Mouse (Mus musculus) lung, embryonic 16.5 days (tissue): ENCODE measurements around the gene Tmprss11e. TPM values are rescaled to one million over a fixed set of nuclear protein-coding genes. Genes with fewer than 3 reads are reported as not detected.

ENCODE experiments used
- ATAC-seq: fragments of 200-750 bp; cut with Nextera tagmentation; 2 replicates; pipeline ENCODE4 v1.8.0; 2017; ENCODE audit warnings: low read depth, mild to moderate bottlenecking, moderate library complexity
- H3K27ac ChIP-seq: fragments of 300-500 bp; sonication (generic); 2 replicates; pipeline ENCODE4 v1.5.1; 2014; ENCODE audit warnings: mild to moderate bottlenecking, control low read depth, low read length
- H3K27me3 ChIP-seq: fragments of 300-500 bp; sonication (generic); 2 replicates; pipeline ENCODE4 v1.6.1; 2014; ENCODE audit warnings: low read depth, low read length, mixed read lengths; ENCODE audit not compliant: control insufficient read depth, insufficient read depth
- H3K36me3 ChIP-seq: fragments of 300-500 bp; sonication (generic); 2 replicates; pipeline ENCODE4 v1.6.1; 2014; ENCODE audit warnings: low read length; ENCODE audit not compliant: control insufficient read depth, insufficient read depth
- H3K4me1 ChIP-seq: fragments of 300-500 bp; sonication (generic); replicated peaks from 2 replicates; pipeline ENCODE4 v1.6.1; 2014; ENCODE audit warnings: low read length, mixed read lengths; ENCODE audit not compliant: control insufficient read depth, insufficient read depth
- H3K4me2 ChIP-seq: fragments of 300-500 bp; sonication (generic); 2 replicates; pipeline ENCODE4 v1.6.1; 2014; ENCODE audit warnings: low read depth, low read length, control low read depth
- H3K4me3 ChIP-seq: fragments of 300-500 bp; sonication (generic); 2 replicates; pipeline ENCODE4 v1.5.1; 2014; ENCODE audit warnings: mild to moderate bottlenecking, low read length, control low read depth
- H3K9ac ChIP-seq: fragments of 300-500 bp; sonication (generic); 2 replicates; pipeline ENCODE4 v1.6.1; 2014; ENCODE audit warnings: low read length, control low read depth
- H3K9me3 ChIP-seq: fragments of 300-500 bp; sonication (generic); 2 replicates; pipeline ENCODE4 v1.6.1; 2016; ENCODE audit warnings: low read length; ENCODE audit not compliant: control insufficient read depth
- WGBS: fragments of 180-500 bp; shearing (Covaris S2); extraction: QIAGEN DNeasy Blood & Tissue Kit; methylation state at CpG from one replicate; pipeline ENCODE4 v1.1.7; 2014; 5-methylcytosine and 5-hydroxymethylcytosine counted together
- polyA plus RNA-seq: library from polyadenylated mRNA; unstranded; fragments of >200 nt; fragmentation: Nextera tagmentation; extraction: Ambion mirVana; gene quantifications from 2 replicates; pipeline ENCODE4 v1.2.1, GENCODE M21; 2015

The Tmprss11e gene
- polyA plus RNA-seq, result not detected in 2 replicates

- WGBS, result 80% methylated on average over 4 of the region's 4 CpGs
- H3K4me1 ChIP-seq, result no peaks in the 10 kb centered on the region
- no peak for ATAC-seq
Observed at GRCm38 (mm10) chr5:86745715-86746114, at the start of gene Tmprss11e. TSS of gene Tmprss11e (minus strand) at chr5:86745815.

DNA sequence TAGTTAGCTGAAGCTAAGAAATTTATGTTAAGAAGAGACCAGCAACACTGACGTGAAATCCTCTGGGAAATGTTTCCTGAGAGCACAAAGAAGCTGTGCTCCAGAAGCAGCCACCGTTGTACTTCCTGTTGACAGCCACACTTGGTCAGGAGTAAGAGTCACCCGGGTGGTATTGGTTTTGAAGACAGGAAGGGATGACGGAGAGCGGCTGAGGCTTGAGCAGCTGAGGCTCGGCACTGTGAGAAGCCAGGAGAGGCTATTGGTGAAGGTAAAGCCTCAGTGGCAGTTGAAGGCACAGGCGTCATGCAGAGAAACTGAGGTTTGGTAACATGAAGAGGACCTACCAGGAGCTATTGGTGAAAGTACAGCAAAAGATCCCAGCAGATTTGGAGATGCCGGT lies 47.2 kb upstream of the Tmprss11e start:
- WGBS, result 58% methylated on average over 8 of the region's 8 CpGs
- no peak overlapping the region for H3K27ac ChIP-seq
- H3K9ac ChIP-seq, result no peak overlapping the region
- H3K4me3 ChIP-seq, result no peak overlapping the region
- no peaks in the 10 kb centered on the region for H3K27me3 ChIP-seq
- no peak for ATAC-seq
- no peaks in the 10 kb centered on the region for H3K4me1 ChIP-seq
- no peak overlapping the region for H3K4me2 ChIP-seq
- H3K9me3 ChIP-seq, result no peaks in the 10 kb centered on the region
- no peaks in the 10 kb centered on the region for H3K36me3 ChIP-seq

More at GRCm38 (mm10) chr5:86745715-86746114, at the start of gene Tmprss11e:
- Histone ChIP-seq H3K36me3 (no peaks in the 10 kb centered on the region), H3K4me2 (no peak within 1 kb of the TSS), H3K9me3 (no peaks in the 10 kb centered on the region), H3K27me3 (no peaks in the 10 kb centered on the region), H3K4me3 (no peak within 1 kb of the TSS), H3K27ac (no peak within 1 kb of the TSS), H3K9ac (no peak within 1 kb of the TSS)

DNA sequence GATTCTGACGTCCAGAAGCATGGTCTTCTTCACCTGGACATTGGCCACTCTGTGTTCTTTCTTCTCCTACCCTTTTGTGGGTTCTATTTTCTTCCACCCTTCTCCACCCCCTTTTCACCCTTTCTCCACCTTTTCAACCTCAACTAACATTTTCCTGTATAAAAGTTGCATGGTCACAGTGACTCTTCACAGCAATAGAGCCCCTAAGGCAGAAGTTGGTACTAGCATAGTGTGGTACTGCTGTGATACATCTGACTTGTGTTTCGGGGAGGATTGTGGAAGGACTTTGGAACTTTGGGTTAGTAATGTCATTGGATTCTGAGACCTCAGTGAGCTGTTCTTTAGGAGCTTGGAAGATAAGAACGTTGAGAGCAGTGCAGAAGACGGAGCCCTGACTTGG lies 46.6 kb upstream of the Tmprss11e start:
- H3K9me3 ChIP-seq, result no peaks in the 10 kb centered on the region
- no peak overlapping the region for H3K9ac ChIP-seq
- H3K4me2 ChIP-seq, result no peak overlapping the region
- no peak overlapping the region for H3K27ac ChIP-seq
- WGBS, result 55% methylated on average over 4 of the region's 4 CpGs
- no peak overlapping the region for H3K4me3 ChIP-seq
- no peaks in the 10 kb centered on the region for H3K27me3 ChIP-seq
- no peaks in the 10 kb centered on the region for H3K36me3 ChIP-seq
- no peaks in the 10 kb centered on the region for H3K4me1 ChIP-seq
- no peak for ATAC-seq

GRCm38 (mm10) chr5:86789954-86790353 lies 44.3 kb upstream of the Tmprss11e start:
- Histone ChIP-seq H3K4me2 (no peak overlapping the region), H3K9me3 (no peaks in the 10 kb centered on the region), H3K4me3 (no peak overlapping the region), H3K27me3 (no peaks in the 10 kb centered on the region), H3K4me1 (no peaks in the 10 kb centered on the region), H3K27ac (no peak overlapping the region), H3K9ac (no peak overlapping the region), H3K36me3 (no peaks in the 10 kb centered on the region)
- 49% methylated on average over 2 of the region's 2 CpGs for WGBS
- no peak for ATAC-seq

DNA sequence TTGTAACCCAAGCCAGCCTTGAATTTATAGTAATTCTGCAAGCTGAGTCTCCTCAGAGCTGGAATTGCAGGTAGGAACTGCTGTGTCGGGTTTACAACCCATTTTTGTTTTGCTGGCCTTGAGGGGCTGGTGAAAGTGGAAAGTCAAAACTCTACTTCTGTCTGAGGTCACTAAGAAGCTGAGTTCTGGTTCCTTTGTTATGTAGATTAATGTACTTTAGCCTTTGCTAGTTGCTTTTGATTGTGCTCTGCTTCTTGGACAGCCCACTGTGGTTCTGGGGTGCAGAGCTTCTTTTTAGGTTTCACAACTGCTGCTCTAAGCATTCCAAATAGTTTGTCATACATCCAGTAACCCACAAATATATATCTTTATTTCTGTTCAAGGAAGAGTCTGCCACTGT lies 41.2 kb upstream of the Tmprss11e start:
- Histone ChIP-seq H3K9me3 (no peaks in the 10 kb centered on the region), H3K4me3 (no peak overlapping the region), H3K9ac (no peak overlapping the region), H3K27me3 (no peaks in the 10 kb centered on the region), H3K27ac (no peak overlapping the region), H3K36me3 (no peaks in the 10 kb centered on the region), H3K4me1 (no peaks in the 10 kb centered on the region), H3K4me2 (no peak overlapping the region)
- ATAC-seq, result no peak
- 42% methylated on average over 1 of the region's 1 CpGs for WGBS

DNA sequence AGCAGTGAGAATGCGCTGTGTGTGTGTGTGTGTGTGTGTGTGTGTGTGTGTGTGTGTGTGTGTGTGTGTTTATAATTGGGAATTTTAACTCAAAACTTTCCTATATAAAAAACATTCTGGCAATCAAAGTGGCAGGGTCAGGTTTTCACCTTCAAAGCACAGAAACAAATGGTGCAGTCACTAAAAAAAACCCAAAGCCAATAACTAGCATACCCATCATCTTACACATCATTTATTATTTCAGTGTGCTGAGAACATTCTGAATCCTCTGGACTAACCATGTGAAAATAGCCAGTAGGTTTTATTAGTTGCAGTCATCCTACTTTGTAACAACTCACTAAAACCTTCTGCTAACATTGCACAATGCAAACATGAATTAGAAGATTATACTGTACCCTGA lies 38.6 kb upstream of the Tmprss11e start:
- no peak overlapping the region for H3K9ac ChIP-seq
- WGBS, result 37% methylated on average over 1 of the region's 1 CpGs
- no peak overlapping the region for H3K27ac ChIP-seq
- no peaks in the 10 kb centered on the region for H3K27me3 ChIP-seq
- no peak for ATAC-seq
- no peak overlapping the region for H3K4me2 ChIP-seq
- H3K9me3 ChIP-seq, result no peaks in the 10 kb centered on the region
- no peaks in the 10 kb centered on the region for H3K4me1 ChIP-seq
- no peaks in the 10 kb centered on the region for H3K36me3 ChIP-seq
- no peak overlapping the region for H3K4me3 ChIP-seq

DNA sequence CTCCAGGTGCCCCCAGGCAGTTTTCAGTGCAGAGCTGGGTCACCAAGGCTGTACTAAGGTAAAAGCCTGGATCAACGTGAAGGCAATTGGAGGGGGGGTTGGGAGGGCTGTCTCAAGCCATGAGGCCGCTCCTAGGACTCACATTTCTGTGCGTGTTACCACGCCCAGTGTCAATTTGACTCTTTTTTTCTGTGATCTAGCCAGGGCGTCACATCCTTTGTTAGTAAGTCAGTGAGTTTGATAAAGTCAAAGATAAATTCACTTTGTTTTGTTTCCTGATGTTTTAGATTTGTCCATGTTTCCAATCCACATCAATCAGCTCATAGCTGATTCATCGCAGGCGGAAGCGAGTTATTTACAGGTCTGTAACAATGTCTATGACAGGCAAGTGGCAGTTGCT lies 37.4 kb upstream of the Tmprss11e start:
- Histone ChIP-seq H3K9me3 (no peaks in the 10 kb centered on the region), H3K9ac (no peak overlapping the region), H3K27me3 (no peaks in the 10 kb centered on the region), H3K4me1 (no peaks in the 10 kb centered on the region), H3K36me3 (no peaks in the 10 kb centered on the region), H3K27ac (no peak overlapping the region), H3K4me3 (no peak overlapping the region), H3K4me2 (no peak overlapping the region)
- 52% methylated on average over 8 of the region's 8 CpGs for WGBS
- ATAC-seq, result no peak

GRCm38 (mm10) chr5:86778471-86778870 lies 32.9 kb upstream of the Tmprss11e start:
- Histone ChIP-seq H3K9me3 (no peaks in the 10 kb centered on the region), H3K9ac (no peak overlapping the region), H3K4me1 (no peaks in the 10 kb centered on the region), H3K27ac (no peak overlapping the region), H3K4me2 (no peak overlapping the region), H3K27me3 (no peaks in the 10 kb centered on the region), H3K36me3 (no peaks in the 10 kb centered on the region), H3K4me3 (no peak overlapping the region)
- WGBS, result 32% methylated on average over 1 of the region's 1 CpGs
- no peak for ATAC-seq

- Histone ChIP-seq H3K36me3 (no peaks in the 10 kb centered on the region), H3K9ac (no peak overlapping the region), H3K9me3 (no peaks in the 10 kb centered on the region), H3K27me3 (no peaks in the 10 kb centered on the region), H3K27ac (no peak overlapping the region), H3K4me3 (no peak overlapping the region), H3K4me1 (no peaks in the 10 kb centered on the region), H3K4me2 (no peak overlapping the region)
- 84% methylated on average over 5 of the region's 5 CpGs for WGBS
- no peak for ATAC-seq
Observed at GRCm38 (mm10) chr5:86776941-86777340, 31.3 kb upstream of the Tmprss11e start.

- no peak overlapping the region for H3K4me3 ChIP-seq
- H3K9me3 ChIP-seq, result no peaks in the 10 kb centered on the region
- 0 out of 2 replicates have a peak, but pooled peaks cover 2% of the 10 kb centered on the region for H3K4me1 ChIP-seq
- no peak overlapping the region for H3K27ac ChIP-seq
- ATAC-seq, result no peak
- H3K4me2 ChIP-seq, result no peak overlapping the region
- no peaks in the 10 kb centered on the region for H3K27me3 ChIP-seq
- no peaks in the 10 kb centered on the region for H3K36me3 ChIP-seq
- no peak overlapping the region for H3K9ac ChIP-seq
Observed at GRCm38 (mm10) chr5:86771010-86771409, 25.4 kb upstream of the Tmprss11e start.
